Mouse (Mus musculus) brain, embryonic 14.5 days (tissue): ENCODE measurements at regions not wholly inside any gene's neighbourhood (a gene's known extent, or its start where the extent isn't known, plus 50 kb on each side); places are given as distances from the start of the nearest gene placed in this dataset.
A peak's percentile ranks its signal among the peaks of the same experiment; 100 is the strongest.

Experiments
- DNase-seq: peaks from one replicate; pipeline ENCODE4 v3.0.0-alpha.2; 2011; ENCODE audit warnings: low read depth
- CTCF ChIP-seq: fragments of 200-500 bp; IDR thresholded peaks from 2 replicates; pipeline ENCODE4 v1.5.1; 2012; ENCODE audit warnings: inconsistent platforms, mild to moderate bottlenecking, moderate library complexity, borderline replicate concordance; ENCODE audit not compliant: insufficient read depth, insufficient read length; ENCODE audit errors: extremely low read depth
- POLR2A ChIP-seq: fragments of 200-500 bp; IDR thresholded peaks from 2 replicates; pipeline ENCODE4 v1.6.1; 2012; ENCODE audit warnings: mild to moderate bottlenecking, inconsistent platforms, borderline replicate concordance; ENCODE audit not compliant: poor library complexity, insufficient read depth, insufficient read length, severe bottlenecking; ENCODE audit errors: extremely low read depth

DNA sequence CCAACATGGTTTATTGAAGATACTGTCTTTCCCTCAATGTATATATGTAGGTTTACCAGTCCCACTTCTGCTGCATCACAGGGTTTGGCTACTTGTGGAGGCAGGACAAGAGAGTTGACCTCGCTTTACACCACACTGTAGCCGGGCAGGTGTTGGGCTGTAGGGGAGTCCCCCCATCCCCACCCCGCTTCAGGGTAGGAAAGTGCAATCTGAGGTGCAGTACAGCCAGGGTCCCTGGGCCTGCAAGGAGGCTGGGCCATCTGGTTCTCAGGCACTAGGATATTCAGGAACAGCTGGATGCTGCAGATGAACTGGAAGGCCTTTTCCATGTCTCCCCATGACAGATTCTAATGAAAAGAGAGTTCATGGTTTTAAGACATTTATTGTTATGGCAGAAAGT lies 142.0 kb downstream of the Sis start:
- DNase-seq = no peak
- no peak for TF ChIP-seq POLR2A
- TF ChIP-seq CTCF = no peak

DNA sequence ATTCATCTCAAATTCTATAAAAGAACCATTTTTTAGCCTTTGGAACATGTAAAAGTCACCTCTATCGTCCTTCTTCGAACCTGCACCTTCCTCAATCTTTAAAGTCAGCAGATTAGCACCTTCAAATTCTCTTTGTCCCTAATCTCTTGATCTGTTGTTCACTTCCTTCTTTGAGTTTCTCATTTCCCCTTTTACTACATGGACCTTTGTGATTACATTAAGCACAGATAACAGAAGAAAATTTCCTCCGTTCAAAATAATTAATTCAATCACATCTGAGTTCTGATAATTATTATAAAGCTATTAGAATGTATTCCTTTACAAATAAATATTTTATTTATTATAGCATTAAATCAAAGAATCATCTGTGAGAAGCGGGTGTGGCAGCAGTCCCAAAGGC lies 144.5 kb downstream of the Sis start:
- no peak for DNase-seq
- no peak for TF ChIP-seq POLR2A
- TF ChIP-seq CTCF = no peak

DNA sequence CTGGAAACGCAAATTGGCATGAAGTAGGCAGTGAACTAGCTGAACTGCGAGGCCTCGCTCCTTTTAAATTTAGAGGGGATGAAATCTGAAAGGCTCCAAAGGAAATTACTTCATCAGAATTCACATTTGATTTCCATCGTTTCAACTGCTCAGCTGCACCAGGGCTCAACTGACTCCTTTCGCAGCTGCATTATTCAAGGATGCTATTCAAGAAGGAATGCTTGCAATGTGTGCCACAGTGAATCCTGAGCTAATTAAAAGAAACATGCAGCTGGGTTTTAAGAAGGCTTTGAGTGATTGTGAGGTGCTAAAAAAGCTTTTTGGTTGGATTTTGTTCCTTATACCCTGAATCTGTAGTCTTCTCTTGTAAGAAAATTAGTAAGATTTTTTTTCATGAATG lies 177.1 kb downstream of the Sis start:
- peak; percentile 89 for DNase-seq
- TF ChIP-seq POLR2A (no peak), CTCF (no peak)
